Mouse (Mus musculus) E14TG2a.4 (cell line): ENCODE data around the gene Ttc7b.

ENCODE experiments used
- H3K27me3 ChIP-seq: 2 replicates; pipeline ENCODE4 v1.6.1; 2014; ENCODE audit warnings: low read length, control low read depth; ENCODE audit not compliant: insufficient read depth
- H3K36me3 ChIP-seq: 2 replicates; pipeline ENCODE4 v1.6.1; 2014; ENCODE audit warnings: low read length, control low read depth; ENCODE audit not compliant: insufficient read depth
- H3K4me1 ChIP-seq: replicated peaks from 2 replicates; pipeline ENCODE4 v1.6.1; 2014; ENCODE audit warnings: low read depth, low read length, control low read depth
- H3K4me3 ChIP-seq: replicated peaks from 2 replicates; pipeline ENCODE4 v1.5.1; 2014; ENCODE audit warnings: mild to moderate bottlenecking, low read length
- H3K9me3 ChIP-seq: 2 replicates; pipeline ENCODE4 v1.6.1; 2014; ENCODE audit warnings: low read length, control low read depth
- CTCF ChIP-seq: conservative IDR thresholded peaks from 2 replicates; pipeline ENCODE4 v1.5.1; 2014; ENCODE audit warnings: low read length
- NANOG ChIP-seq: IDR thresholded peaks from 2 replicates; pipeline ENCODE4 v1.6.1; 2014; ENCODE audit warnings: borderline replicate concordance, low read length, mixed read lengths
- POU5F1 ChIP-seq: IDR thresholded peaks from 2 replicates; pipeline ENCODE4 v1.6.1; 2014; ENCODE audit warnings: low read length, borderline replicate concordance

Ttc7b gene

DNA sequence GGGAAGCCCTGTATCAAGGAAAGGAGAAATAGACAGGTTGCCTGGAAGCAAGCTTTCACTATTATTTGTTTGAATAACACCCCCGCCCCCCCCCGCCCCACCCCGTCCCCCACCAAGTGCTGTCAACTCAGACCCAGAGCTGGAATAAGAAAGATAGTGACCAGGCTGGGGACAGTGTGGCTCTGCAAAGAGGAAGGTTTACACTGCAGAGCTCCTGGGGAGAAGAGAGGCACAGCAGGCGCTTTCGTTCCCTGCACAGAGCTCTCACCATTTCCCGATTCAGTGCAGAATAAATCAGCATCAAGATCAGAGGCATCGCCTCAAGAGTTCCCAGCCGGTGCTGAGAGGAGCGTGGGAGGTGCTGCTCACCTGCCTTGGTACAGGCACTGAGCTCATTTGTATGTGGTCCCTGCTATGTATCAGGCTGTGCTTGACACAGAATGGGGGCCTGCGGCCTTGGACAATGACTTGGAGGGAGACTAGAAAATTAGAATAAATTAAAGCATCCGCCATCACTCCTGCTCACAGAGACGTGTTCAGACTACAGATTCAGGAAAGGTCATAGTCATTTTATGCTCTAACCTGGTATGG lies 206.7 kb downstream of the Ttc7b start:
- H3K4me1 ChIP-seq = no peaks in the 10 kb centered on the region
- peaks cover 24% of the 10 kb centered on the region for H3K36me3 ChIP-seq
- TF ChIP-seq CTCF (no peak), NANOG (no peak), POU5F1 (no peak)
- no peak overlapping the region for H3K4me3 ChIP-seq
- peaks cover 2% of the 10 kb centered on the region for H3K9me3 ChIP-seq
- no peaks in the 10 kb centered on the region for H3K27me3 ChIP-seq

GRCm38 (mm10) chr12:100313209-100313608 lies 207.4 kb downstream of the Ttc7b start:
- no peak overlapping the region for H3K4me3 ChIP-seq
- no peaks in the 10 kb centered on the region for H3K27me3 ChIP-seq
- no peaks in the 10 kb centered on the region for H3K9me3 ChIP-seq
- peaks cover 18% of the 10 kb centered on the region for H3K36me3 ChIP-seq
- no peak for TF ChIP-seq POU5F1
- TF ChIP-seq NANOG = no peak
- TF ChIP-seq CTCF = no peak
- H3K4me1 ChIP-seq = no peaks in the 10 kb centered on the region

DNA sequence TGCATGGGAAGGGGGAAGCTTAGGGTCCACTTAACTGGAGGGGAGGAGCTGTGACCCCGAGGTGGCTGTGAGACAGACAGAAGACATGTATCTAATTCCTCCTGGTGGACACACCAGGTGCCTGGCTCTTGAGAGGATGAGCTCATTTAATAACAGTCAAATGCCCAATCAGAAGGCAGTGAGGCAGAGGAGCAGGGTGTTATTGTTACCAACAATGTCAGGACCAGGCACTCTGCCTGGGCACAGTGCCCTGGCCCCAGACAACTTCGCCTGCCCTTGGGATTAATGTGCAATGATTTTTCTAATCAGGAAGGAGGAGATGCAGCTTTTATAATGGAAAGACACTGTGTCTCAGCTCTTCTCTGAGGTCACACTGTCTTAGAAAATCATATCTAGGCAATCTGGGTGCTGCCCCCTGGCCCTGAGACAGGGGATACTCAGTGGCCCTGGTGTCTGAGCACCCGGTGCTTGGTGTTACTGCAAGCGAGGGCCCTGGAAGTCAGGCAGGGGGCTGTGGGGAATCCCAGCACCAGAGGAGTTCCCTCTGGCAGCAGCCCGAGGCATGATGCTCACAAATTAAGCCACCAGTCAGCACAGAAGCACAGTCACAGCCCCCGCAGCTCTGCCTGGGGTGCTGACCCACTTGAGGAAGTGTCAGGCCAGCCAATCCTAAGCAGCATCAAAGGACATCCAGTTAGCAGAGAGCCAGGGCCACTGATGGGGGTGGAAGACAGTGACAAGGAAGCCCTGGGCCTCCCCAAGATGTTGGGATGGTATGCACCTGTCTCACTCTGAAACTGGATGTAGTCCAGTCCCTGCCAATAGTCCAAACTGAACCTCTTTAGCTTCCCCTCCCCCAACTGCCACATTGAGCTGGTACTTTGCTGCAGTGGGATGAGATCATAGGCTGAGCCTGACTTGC lies 209.9 kb downstream of the Ttc7b start:
- H3K27me3 ChIP-seq = no peaks in the 10 kb centered on the region
- no peak overlapping the region for H3K4me3 ChIP-seq
- no peaks in the 10 kb centered on the region for H3K4me1 ChIP-seq
- peaks cover 22% of the 10 kb centered on the region for H3K36me3 ChIP-seq
- H3K9me3 ChIP-seq = no peaks in the 10 kb centered on the region
- no peak for TF ChIP-seq POU5F1
- no peak for TF ChIP-seq NANOG
- TF ChIP-seq CTCF = no peak

GRCm38 (mm10) chr12:100309201-100309600 lies 211.4 kb downstream of the Ttc7b start:
- no peaks in the 10 kb centered on the region for H3K27me3 ChIP-seq
- TF ChIP-seq CTCF (no peak), POU5F1 (no peak), NANOG (no peak)
- H3K36me3 ChIP-seq = peaks cover 17% of the 10 kb centered on the region
- no peaks in the 10 kb centered on the region for H3K9me3 ChIP-seq
- peaks cover 3% of the 10 kb centered on the region for H3K4me1 ChIP-seq
- no peak overlapping the region for H3K4me3 ChIP-seq

GRCm38 (mm10) chr12:100307501-100308260 lies 212.9 kb downstream of the Ttc7b start:
- no peak for TF ChIP-seq POU5F1
- Histone ChIP-seq H3K9me3 (no peaks in the 10 kb centered on the region), H3K4me1 (peaks cover 4% of the 10 kb centered on the region), H3K4me3 (no peak overlapping the region), H3K36me3 (peaks cover 15% of the 10 kb centered on the region), H3K27me3 (no peaks in the 10 kb centered on the region)

DNA sequence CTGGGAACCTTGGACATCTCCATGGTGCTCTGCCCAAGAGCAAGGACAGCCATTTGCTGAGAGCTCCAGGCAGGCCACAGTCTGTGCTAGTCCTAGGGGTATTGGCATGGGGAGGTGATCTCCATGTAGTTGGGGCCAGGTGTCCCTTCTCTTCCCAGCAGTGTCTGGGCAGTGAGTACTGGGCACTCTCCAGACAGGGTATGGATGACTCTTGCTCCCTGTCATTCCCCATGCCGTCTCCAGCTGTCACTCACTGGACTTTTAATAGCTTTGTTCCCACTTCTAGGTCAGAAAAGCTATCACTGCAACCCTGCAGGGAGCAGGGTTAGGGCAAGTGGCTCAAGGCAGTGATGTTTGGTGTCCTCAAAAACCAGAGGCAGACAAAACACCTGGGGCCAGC lies 214.3 kb downstream of the Ttc7b start:
- Histone ChIP-seq H3K27me3 (no peaks in the 10 kb centered on the region), H3K36me3 (peaks cover 9% of the 10 kb centered on the region; the same call in 1 of the 2 replicates), H3K4me1 (peaks cover 4% of the 10 kb centered on the region), H3K9me3 (no peaks in the 10 kb centered on the region), H3K4me3 (no peak overlapping the region)
- TF ChIP-seq POU5F1 (no peak), CTCF (no peak), NANOG (no peak)

DNA sequence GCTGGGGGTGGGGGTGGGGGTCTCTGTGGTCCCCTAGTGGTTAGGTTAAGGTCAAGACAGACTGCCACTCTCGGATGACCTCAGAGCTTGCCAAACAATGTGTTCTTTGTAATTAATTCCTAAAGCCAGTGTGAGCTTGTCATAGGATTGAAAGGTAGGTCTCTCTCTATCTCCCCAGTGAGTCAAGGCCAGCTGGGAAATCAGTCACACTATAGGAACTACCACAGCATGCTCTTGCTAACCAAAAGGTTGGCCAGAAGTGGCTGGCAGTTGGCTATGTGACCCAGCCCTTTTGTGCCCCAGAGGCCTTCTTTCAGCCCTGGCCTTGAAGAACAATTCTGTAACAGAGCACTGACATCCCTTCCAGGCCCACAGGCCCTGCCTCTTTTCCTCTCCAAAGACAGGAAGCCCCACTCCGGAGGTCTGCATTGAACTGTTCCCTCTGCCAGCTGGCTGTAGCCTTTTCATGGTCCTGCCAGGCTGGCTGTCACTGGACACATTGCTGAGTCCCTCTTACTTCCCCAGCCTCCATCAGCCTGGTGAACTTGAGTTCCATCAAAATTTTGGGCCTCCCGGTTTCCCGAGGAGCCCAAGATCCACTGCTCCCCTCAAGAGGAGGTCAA lies 215.5 kb downstream of the Ttc7b start:
- Histone ChIP-seq H3K9me3 (no peaks in the 10 kb centered on the region), H3K4me1 (peaks cover 4% of the 10 kb centered on the region), H3K4me3 (no peak overlapping the region), H3K27me3 (no peaks in the 10 kb centered on the region), H3K36me3 (peaks cover 14% of the 10 kb centered on the region; the same call in 1 of the 2 replicates)
- no peak for TF ChIP-seq NANOG
- TF ChIP-seq POU5F1 = no peak
- TF ChIP-seq CTCF = no peak

DNA sequence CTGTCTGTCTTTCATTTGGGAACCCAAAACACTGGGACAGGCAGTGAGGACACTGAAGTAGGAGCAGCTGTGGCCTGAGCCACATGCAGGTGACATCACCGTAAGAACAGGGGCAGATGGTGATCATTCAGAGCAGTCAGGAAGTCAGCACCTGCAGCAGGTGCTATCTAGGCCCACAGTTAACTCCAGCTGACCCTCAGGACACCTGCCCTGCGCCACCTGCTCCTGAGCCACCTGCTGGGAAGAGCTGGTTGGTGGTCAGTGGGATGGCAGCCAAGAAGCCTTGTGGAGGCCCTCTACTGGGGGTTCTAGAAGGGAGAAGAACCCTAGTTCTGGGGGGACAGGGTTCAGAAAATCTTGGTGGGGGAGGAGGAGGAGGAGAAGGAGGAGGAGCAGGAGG lies 216.3 kb downstream of the Ttc7b start:
- Histone ChIP-seq H3K27me3 (no peaks in the 10 kb centered on the region), H3K36me3 (peaks cover 15% of the 10 kb centered on the region; the same call in 1 of the 2 replicates), H3K4me3 (no peak overlapping the region), H3K4me1 (peaks cover 4% of the 10 kb centered on the region), H3K9me3 (no peaks in the 10 kb centered on the region)
- TF ChIP-seq NANOG (no peak), CTCF (no peak), POU5F1 (no peak)
